Mouse (Mus musculus) liver, adult 2 months (tissue): ENCODE measurements around the gene Ppp1ca. TPM values are rescaled to one million over a fixed set of nuclear protein-coding genes. Genes with fewer than 3 reads are reported as not detected.
A peak's percentile ranks its signal among the peaks of the same experiment; 100 is the strongest.

Source experiments
- DNase-seq: peaks from one replicate; pipeline ENCODE4 v3.0.0-alpha.2; 2011; ENCODE audit warnings: low read depth, low spot score; ENCODE audit errors: extremely low read depth
- H3K27ac ChIP-seq: fragments of 200-500 bp; replicated peaks from 2 replicates; pipeline ENCODE4 v1.5.1; 2012; ENCODE audit warnings: low read depth, mild to moderate bottlenecking, control low read depth, inconsistent platforms, low read length; ENCODE audit not compliant: insufficient read depth
- H3K27me3 ChIP-seq: fragments of 200-500 bp; 2 replicates; pipeline ENCODE4 v1.6.1; 2012; ENCODE audit warnings: mild to moderate bottlenecking, moderate library complexity, low read length, inconsistent platforms; ENCODE audit not compliant: control insufficient read depth, insufficient read depth
- H3K36me3 ChIP-seq: fragments of 200-500 bp; 2 replicates; pipeline ENCODE4 v1.6.1; 2012; ENCODE audit warnings: low read length, inconsistent platforms; ENCODE audit not compliant: control insufficient read depth, insufficient read depth
- H3K4me1 ChIP-seq: fragments of 200-500 bp; 2 replicates; pipeline ENCODE4 v1.6.1; 2011; ENCODE audit warnings: low read length; ENCODE audit not compliant: control insufficient read depth, insufficient read depth
- H3K4me3 ChIP-seq: fragments of 200-500 bp; 2 replicates; pipeline ENCODE4 v1.5.1; 2011; ENCODE audit warnings: low read depth, mild to moderate bottlenecking, control low read depth, low read length, moderate library complexity; ENCODE audit not compliant: insufficient read depth
- H3K79me2 ChIP-seq: fragments of 200-500 bp; 2 replicates; pipeline ENCODE4 v1.6.1; 2012; ENCODE audit warnings: inconsistent platforms, mild to moderate bottlenecking, low read length, moderate library complexity; ENCODE audit not compliant: control insufficient read depth, insufficient read depth
- H3K9ac ChIP-seq: fragments of 200-500 bp; 2 replicates; pipeline ENCODE4 v1.6.1; 2012; ENCODE audit warnings: low read depth, mild to moderate bottlenecking, control low read depth, inconsistent platforms, low read length
- CTCF ChIP-seq: fragments of 200-500 bp; IDR thresholded peaks from 2 replicates; pipeline ENCODE4 v1.5.1; 2011; ENCODE audit warnings: low read depth, low read length, control low read depth
- POLR2A ChIP-seq: fragments of 200-500 bp; IDR thresholded peaks from 2 replicates; pipeline ENCODE4 v1.6.1; 2011; ENCODE audit warnings: low read length, control low read depth; ENCODE audit not compliant: insufficient read depth; ENCODE audit errors: extremely low read depth
- WGBS: fragments of 180-500 bp; shearing (Covaris S2); methylation state at CpG from one replicate; pipeline ENCODE4 v1.1.7; 2018; 5-methylcytosine and 5-hydroxymethylcytosine counted together
- polyA plus RNA-seq: library from polyadenylated mRNA; depleted of rRNA; stranded (reverse); fragments of >200 nt; gene quantifications from 2 replicates; pipeline ENCODE4 v1.2.3, GENCODE M21; 2012
- total RNA-seq: library from RNA; depleted of rRNA; stranded (reverse); fragments of >200 nt; gene quantifications from 2 replicates; pipeline ENCODE4 v1.2.3, GENCODE M21; 2014

Ppp1ca gene
- total and polyA plus RNA-seq, 2 experiments: 170 to 399 TPM

- whole genome bisulfite sequencing: 69% methylated on average over 8 of the region's 8 CpGs
- Histone ChIP-seq H3K4me1 (no peaks in the 10 kb centered on the region; the same call in 1 of the 2 replicates), H3K9ac (no peak overlapping the region), H3K27ac (no peak overlapping the region), H3K79me2 (no peaks in the 10 kb centered on the region), H3K36me3 (no peaks in the 10 kb centered on the region), H3K4me3 (no peak overlapping the region), H3K27me3 (no peaks in the 10 kb centered on the region)
- no peak for DNase-seq
- TF ChIP-seq CTCF (no peak), POLR2A (no peak)
Observed at GRCm38 (mm10) chr19:4230415-4230814, 38.5 kb downstream of the Ppp1ca start.

GRCm38 (mm10) chr19:4231253-4232185 lies 39.7 kb downstream of the Ppp1ca start, which contains the start of gene Pold4:
Gene Pold4, plus strand, starts transcription at chr19:4231899.
- no peaks in the 10 kb centered on the region for H3K27me3 ChIP-seq
- TF ChIP-seq POLR2A: peak; percentile 63; the same call in 1 of the 2 replicates
- no peak for TF ChIP-seq CTCF
- peak within 1 kb of the TSS; percentile 81 for H3K9ac ChIP-seq
- DNase-seq: peak; percentile 87
- H3K36me3 ChIP-seq: no peaks in the 10 kb centered on the region
- H3K27ac ChIP-seq: peak within 1 kb of the TSS; percentile 94
- 10% methylated on average over 26 of the region's 26 CpGs for WGBS
- no peaks in the 10 kb centered on the region; the same call in 1 of the 2 replicates for H3K4me1 ChIP-seq
- H3K79me2 ChIP-seq: no peaks in the 10 kb centered on the region
- peak within 1 kb of the TSS; percentile 78 for H3K4me3 ChIP-seq

- H3K27ac ChIP-seq: peak overlapping the region; percentile 94
Observed at GRCm38 (mm10) chr19:4232186-4232572, 40.3 kb downstream of the Ppp1ca start.

GRCm38 (mm10) chr19:4232651-4233050 lies 40.8 kb downstream of the Ppp1ca start:
- H3K4me1 ChIP-seq: no peaks in the 10 kb centered on the region; the same call in 1 of the 2 replicates
- no peak for DNase-seq
- TF ChIP-seq CTCF (no peak), POLR2A (no peak)
- H3K79me2 ChIP-seq: no peaks in the 10 kb centered on the region
- H3K36me3 ChIP-seq: no peaks in the 10 kb centered on the region
- no peak overlapping the region for H3K4me3 ChIP-seq
- H3K9ac ChIP-seq: no peak overlapping the region
- 86% methylated on average over 7 of the region's 7 CpGs for WGBS
- H3K27me3 ChIP-seq: no peaks in the 10 kb centered on the region
- no peak overlapping the region; the same call in 1 of the 2 replicates for H3K27ac ChIP-seq

More at GRCm38 (mm10) chr19:4232186-4232572, 40.3 kb downstream of the Ppp1ca start:
- Histone ChIP-seq H3K4me3 (peak overlapping the region; percentile 78), H3K27me3 (no peaks in the 10 kb centered on the region), H3K4me1 (no peaks in the 10 kb centered on the region; the same call in 1 of the 2 replicates), H3K9ac (peak overlapping the region; percentile 81), H3K36me3 (no peaks in the 10 kb centered on the region), H3K79me2 (no peaks in the 10 kb centered on the region)
- TF ChIP-seq POLR2A (no peak), CTCF (no peak)
- 0% methylated on average over 2 of the region's 2 CpGs for WGBS
- DNase-seq: peak; percentile 71

GRCm38 (mm10) chr19:4234548-4234947 lies 42.7 kb downstream of the Ppp1ca start:
- H3K36me3 ChIP-seq: no peaks in the 10 kb centered on the region
- no peak for DNase-seq

More at GRCm38 (mm10) chr19:4234548-4234947, 42.7 kb downstream of the Ppp1ca start:
- H3K9ac ChIP-seq: no peak overlapping the region
- H3K79me2 ChIP-seq: no peaks in the 10 kb centered on the region
- WGBS: 87% methylated on average over 4 of the region's 4 CpGs
- H3K27me3 ChIP-seq: no peaks in the 10 kb centered on the region
- H3K4me1 ChIP-seq: no peaks in the 10 kb centered on the region; the same call in 1 of the 2 replicates
- no peak overlapping the region for H3K4me3 ChIP-seq
- TF ChIP-seq POLR2A (no peak), CTCF (no peak)
- no peak overlapping the region for H3K27ac ChIP-seq
